Mouse (Mus musculus): ENCODE data around the gene Gdi1. TPM values are rescaled to one million over a fixed set of nuclear protein-coding genes. Genes with fewer than 3 reads are reported as not detected.

Gene Gdi1
- polyA plus RNA-seq, 1 experiment from 2014 or later = 63.5 TPM

Small RNA genes within 50 kb of the gene (microRNA-seq; reads per million reads assigned to microRNA genes)
- gene Mir7091 (0.98 reads per million), gene Mir7092 (0.74 reads per million)

Other genes starting within 250 kb of the Gdi1 start
- not detected in 2 replicates for gene Opn1mw, start 177.5 kb upstream of the Gdi1 start, polyA plus RNA-seq (2015; fragmentation: Nextera tagmentation; extraction: Ambion mirVana)
- 5.5 and 5.7 TPM in 2 replicates for gene Mecp2, start 169.6 kb upstream of the Gdi1 start, polyA plus RNA-seq (2015; fragmentation: Nextera tagmentation; extraction: Ambion mirVana)
- gene Tex28, start 137.2 kb upstream of the Gdi1 start, polyA plus RNA-seq (2015; fragmentation: Nextera tagmentation; extraction: Ambion mirVana) = not detected in 2 replicates
- gene Tktl1, start 127.7 kb upstream of the Gdi1 start, polyA plus RNA-seq (2015; fragmentation: Nextera tagmentation; extraction: Ambion mirVana) = not detected in 2 replicates
- 42.7 and 53.3 TPM in 2 replicates for gene Flna, start 55.2 kb upstream of the Gdi1 start, polyA plus RNA-seq (2015; fragmentation: Nextera tagmentation; extraction: Ambion mirVana)
- 7.4 and 7.7 TPM in 2 replicates for gene Emd, start 50.3 kb upstream of the Gdi1 start, polyA plus RNA-seq (2015; fragmentation: Nextera tagmentation; extraction: Ambion mirVana)
- 375 and 448 TPM in 2 replicates for gene Rpl10, start 34.2 kb upstream of the Gdi1 start, polyA plus RNA-seq (2015; fragmentation: Nextera tagmentation; extraction: Ambion mirVana)
- gene Taz, start 23.1 kb upstream of the Gdi1 start, polyA plus RNA-seq (2015; fragmentation: Nextera tagmentation; extraction: Ambion mirVana) = 27.8 and 30.2 TPM in 2 replicates
- 22.0 and 23.6 TPM in 2 replicates for gene Dnase1l1, start 22.7 kb upstream of the Gdi1 start, polyA plus RNA-seq (2015; fragmentation: Nextera tagmentation; extraction: Ambion mirVana)
- 79.2 and 79.8 TPM in 2 replicates for gene Atp6ap1, start 7.9 kb upstream of the Gdi1 start, polyA plus RNA-seq (2015; fragmentation: Nextera tagmentation; extraction: Ambion mirVana)
- gene Fam50a, start 8.0 kb downstream of the Gdi1 start, polyA plus RNA-seq (2015; fragmentation: Nextera tagmentation; extraction: Ambion mirVana) = 25.0 and 30.2 TPM in 2 replicates
- 1.2 and 1.5 TPM in 2 replicates for gene Plxna3, start 24.1 kb downstream of the Gdi1 start, polyA plus RNA-seq (2015; fragmentation: Nextera tagmentation; extraction: Ambion mirVana)
- gene Lage3, start 48.6 kb downstream of the Gdi1 start, polyA plus RNA-seq (2015; fragmentation: Nextera tagmentation; extraction: Ambion mirVana) = 35.8 and 42.0 TPM in 2 replicates
- gene Ubl4a, start 68.2 kb downstream of the Gdi1 start, polyA plus RNA-seq (2015; fragmentation: Nextera tagmentation; extraction: Ambion mirVana) = 37.1 and 39.3 TPM in 2 replicates
- 6.1 TPM in 2 replicates for gene Slc10a3, start 68.4 kb downstream of the Gdi1 start, polyA plus RNA-seq (2015; fragmentation: Nextera tagmentation; extraction: Ambion mirVana)
- 13.1 and 14.2 TPM in 2 replicates for gene Fam3a, start 88.3 kb downstream of the Gdi1 start, polyA plus RNA-seq (2015; fragmentation: Nextera tagmentation; extraction: Ambion mirVana)
- gene Ikbkg, start 88.3 kb downstream of the Gdi1 start, polyA plus RNA-seq (2015; fragmentation: Nextera tagmentation; extraction: Ambion mirVana) = 29.4 and 29.7 TPM in 2 replicates
- gene G6pdx, start 124.2 kb downstream of the Gdi1 start, polyA plus RNA-seq (2015; fragmentation: Nextera tagmentation; extraction: Ambion mirVana) = 42.3 and 42.7 TPM in 2 replicates
- not detected in 2 replicates for gene Gm6880, start 176.4 kb downstream of the Gdi1 start, polyA plus RNA-seq (2015; fragmentation: Nextera tagmentation; extraction: Ambion mirVana)

Measured in liver, embryonic 16.5 days (tissue).